Mouse (Mus musculus) ES-E14 (cell line): ENCODE results near the gene Gm19684. TPM values are rescaled to one million over a fixed set of nuclear protein-coding genes. Genes with fewer than 3 reads are reported as not detected.
"Not testable (repeated sequence)": the region's sequence is repeated elsewhere in the genome, so short reads cannot be mapped to it uniquely, and the experiment has no call there.

Source experiments
- DNase-seq: peaks from one replicate; pipeline ENCODE4 v3.0.0-alpha.2; 2013; ENCODE audit warnings: low read depth, low spot score
- H3K27ac ChIP-seq: 2 replicates; pipeline ENCODE4 v1.5.1; 2012; ENCODE audit warnings: low read depth, mild to moderate bottlenecking, low read length, moderate library complexity, mixed read lengths; ENCODE audit not compliant: poor library complexity, insufficient read depth, severe bottlenecking
- H3K36me3 ChIP-seq: 2 replicates; pipeline ENCODE4 v1.6.1; 2012; ENCODE audit warnings: mild to moderate bottlenecking, low read length, moderate library complexity, mixed read lengths; ENCODE audit not compliant: control insufficient read depth, poor library complexity, insufficient read depth, severe bottlenecking
- H3K4me1 ChIP-seq, 2 experiments: fragments of 150-350 bp in 1 of 2; sonication (generic) in 1 of 2; 2 replicates each; pipeline ENCODE4 v1.6.1; 2012; ENCODE audit warnings: low read length in 2 of 2, mild to moderate bottlenecking in 1 of 2, mixed read lengths in 1 of 2; ENCODE audit not compliant: control insufficient read depth in 2 of 2, insufficient read depth in 2 of 2, poor library complexity in 1 of 2
- H3K4me3 ChIP-seq, 2 experiments: fragments of 150-350 bp in 1 of 2; sonication (generic) in 1 of 2; 2 replicates each; pipeline ENCODE4 v1.5.1; 2012; ENCODE audit warnings: low read length in 2 of 2, low read depth in 1 of 2, mild to moderate bottlenecking in 1 of 2, mixed read lengths in 1 of 2; ENCODE audit not compliant: insufficient read depth in 1 of 2, poor library complexity in 1 of 2, severe bottlenecking in 1 of 2
- H3K9ac ChIP-seq: 2 replicates; pipeline ENCODE4 v1.6.1; 2012; ENCODE audit warnings: low read depth, mild to moderate bottlenecking, low read length, mixed read lengths; ENCODE audit not compliant: poor library complexity, insufficient read depth, severe bottlenecking
- H3K9me3 ChIP-seq: fragments of 150-350 bp; sonication (generic); 2 replicates; pipeline ENCODE4 v1.6.1; 2012; ENCODE audit warnings: low read depth, mild to moderate bottlenecking, low read length; ENCODE audit not compliant: control insufficient read depth, insufficient read depth
- CHD2 ChIP-seq: IDR thresholded peaks from 2 replicates; pipeline ENCODE4 v1.6.1; 2014; ENCODE audit warnings: mild to moderate bottlenecking, low read depth, low read length, inconsistent platforms
- HCFC1 ChIP-seq: IDR thresholded peaks from 2 replicates; pipeline ENCODE4 v1.6.1; 2012; ENCODE audit warnings: low read length, inconsistent platforms, borderline replicate concordance; ENCODE audit not compliant: insufficient read depth
- MAFK ChIP-seq: IDR thresholded peaks from 2 replicates; pipeline ENCODE4 v1.6.1; 2014; ENCODE audit warnings: mild to moderate bottlenecking, low read depth, low read length, inconsistent platforms; ENCODE audit not compliant: insufficient read depth
- ZC3H11A ChIP-seq: IDR thresholded peaks from 2 replicates; pipeline ENCODE4 v1.6.1; 2012; ENCODE audit warnings: low read depth, mild to moderate bottlenecking, inconsistent platforms, low read length, borderline replicate concordance
- ZNF384 ChIP-seq: IDR thresholded peaks from 2 replicates; pipeline ENCODE4 v1.6.1; 2012; ENCODE audit warnings: low read depth, low read length, inconsistent platforms
- in situ Hi-C, 2 experiments: fragments of 600-800 bp; cut with MboI; formaldehyde crosslinking; loops; one replicate each; pipeline ENCODE4 v1.15.1; 2025; ENCODE audit warnings: low sequenced_read_pairs in 2 of 2, inconsistent platforms in 1 of 2; ENCODE audit not compliant: unreplicated experiment in 2 of 2
- total RNA-seq: library from RNA; depleted of rRNA; stranded (reverse); fragments of 300-350 nt; gene quantifications from 2 replicates; pipeline ENCODE4 v1.2.3, GENCODE M21; 2012

The Gm19684 gene
- total RNA-seq, 1 experiment, result not detected

GRCm38 (mm10) chr17:36083870-36084451 lies 37.5 kb upstream of the Gm19684 start:
- H3K4me3 ChIP-seq, result peak overlapping the region; percentile 65 to 66
- H3K9me3 ChIP-seq, result no peaks in the 10 kb centered on the region
- DNase-seq, result no peak
- peak overlapping the region; percentile 55 for H3K9ac ChIP-seq
- no peaks in the 10 kb centered on the region for H3K36me3 ChIP-seq
- no peak for TF ChIP-seq HCFC1
- TF ChIP-seq CHD2, result no peak
- no peak for TF ChIP-seq ZNF384
- TF ChIP-seq ZC3H11A, result no peak
- TF ChIP-seq MAFK, result no peak
- in situ Hi-C loops, result no loop called here
- H3K27ac ChIP-seq, result no peak overlapping the region
- H3K4me1 ChIP-seq, result 0 out of 4 replicates have a peak, but pooled peaks cover 0 to 1% of the 10 kb centered on the region in 2 experiments

GRCm38 (mm10) chr17:36085976-36086375 lies 35.5 kb upstream of the Gm19684 start:
- H3K4me3 ChIP-seq, H3K36me3 ChIP-seq, H3K4me1 ChIP-seq, H3K9me3 ChIP-seq, H3K27ac ChIP-seq, DNase-seq, in situ Hi-C loops, H3K9ac ChIP-seq: not testable (repeated sequence)

GRCm38 (mm10) chr17:36091933-36092332 lies 29.5 kb upstream of the Gm19684 start:
- DNase-seq, in situ Hi-C loops: not testable (repeated sequence)

GRCm38 (mm10) chr17:36092520-36092919 lies 29.0 kb upstream of the Gm19684 start:
- H3K9ac ChIP-seq, H3K27ac ChIP-seq, H3K4me3 ChIP-seq, in situ Hi-C loops, H3K4me1 ChIP-seq, DNase-seq, H3K9me3 ChIP-seq, H3K36me3 ChIP-seq: not testable (repeated sequence)

More at GRCm38 (mm10) chr17:36091933-36092332, 29.5 kb upstream of the Gm19684 start:
- not testable (repeated sequence) for H3K9me3 ChIP-seq, H3K27ac ChIP-seq, H3K9ac ChIP-seq, H3K4me1 ChIP-seq, H3K36me3 ChIP-seq, H3K4me3 ChIP-seq

GRCm38 (mm10) chr17:36093936-36094335 lies 27.5 kb upstream of the Gm19684 start:
- Histone ChIP-seq H3K4me1 (peaks cover 2 to 5% of the 10 kb centered on the region in 2 experiments; a peak in 3 of 4 replicates), H3K9ac (no peak overlapping the region), H3K36me3 (no peaks in the 10 kb centered on the region), H3K27ac (no peak overlapping the region), H3K9me3 (no peaks in the 10 kb centered on the region), H3K4me3 (no peak overlapping the region)
- DNase-seq, result no peak
- in situ Hi-C loops, result no loop called here
- TF ChIP-seq ZC3H11A (no peak), CHD2 (no peak), ZNF384 (no peak), MAFK (no peak), HCFC1 (no peak)

- H3K27ac ChIP-seq, H3K9ac ChIP-seq, H3K36me3 ChIP-seq, H3K9me3 ChIP-seq, H3K4me3 ChIP-seq, DNase-seq, H3K4me1 ChIP-seq: not testable (repeated sequence)
- in situ Hi-C loops, result loop anchor here in 1 of 2 experiments (25.0 kb wide), 1 partner anchor 112 kb away; the partner anchor contains the start of genes Gnl1 and Prr3
Observed at GRCm38 (mm10) chr17:36099603-36100002, 21.9 kb upstream of the Gm19684 start.

- not testable (repeated sequence) for DNase-seq, H3K9me3 ChIP-seq
Observed at GRCm38 (mm10) chr17:36102091-36102490, 19.4 kb upstream of the Gm19684 start.

More at GRCm38 (mm10) chr17:36102091-36102490, 19.4 kb upstream of the Gm19684 start:
- H3K36me3 ChIP-seq, H3K4me1 ChIP-seq, H3K27ac ChIP-seq, H3K4me3 ChIP-seq, H3K9ac ChIP-seq: not testable (repeated sequence)
- in situ Hi-C loops, result loop anchor here in 1 of 2 experiments (25.0 kb wide), 1 partner anchor 115 kb away; the partner anchor contains the start of genes Gnl1 and Prr3
